Comparison of ENCODE assay signal across 8 mouse cellular contexts in the genomic region with DNA sequence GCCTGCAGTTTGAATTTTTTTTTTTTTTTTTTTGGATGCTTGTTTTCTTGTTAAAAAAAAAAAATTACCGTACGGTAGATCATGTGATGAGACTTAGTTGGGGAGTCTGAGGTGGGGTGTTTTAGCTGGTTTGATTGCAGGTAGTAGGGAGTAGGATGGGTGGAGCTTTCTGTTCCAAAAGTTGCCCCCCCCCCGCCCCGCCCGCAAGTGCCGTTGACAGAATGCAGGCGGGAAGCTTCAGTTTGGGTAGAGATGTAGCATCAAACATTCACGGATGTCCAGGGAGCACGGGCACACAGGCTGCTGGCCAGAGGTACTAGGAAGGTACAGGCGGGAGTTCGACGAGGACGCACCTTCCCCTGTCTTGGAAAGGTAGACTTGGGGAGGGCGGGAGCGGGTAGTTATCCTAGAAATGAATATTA. TPM values are rescaled to one million over a fixed set of nuclear protein-coding genes. Genes with fewer than 3 reads are reported as not detected.
DNase-seq lines count a peak whose midpoint lies in the region; ATAC-seq lines count a peak whose summit lies in the region.

No protein-coding gene starts in this region.

- ATAC-seq in embryonic facial prominence, embryonic 11.5 days (replicated peaks; ENCODE audit: insufficient number of reproducible peaks, low FRiP score, low TSS enrichment, low read depth) = peak; percentile 16; the same call in 1 of the 2 replicates
- ATAC-seq in limb, embryonic 12.5 days (ENCODE audit: insufficient number of reproducible peaks, insufficient read depth, low FRiP score, low TSS enrichment, low read depth) = peak; percentile 56
- peak; percentile 37 for ATAC-seq in midbrain, embryonic 15.5 days (replicated peaks)
- no peak for ATAC-seq in granulocyte monocyte progenitor cell, adult 5-6 weeks (replicated peaks; ENCODE audit: poor library complexity, severe bottlenecking)

- H3K36me3 ChIP-seq in embryonic facial prominence, embryonic 11.5 days (replicated peaks; ENCODE audit: control insufficient read depth, insufficient read depth, low read depth, low read length) = no peaks in the 10 kb centered on the region
- peaks cover 8% of the 10 kb centered on the region; the same call in 1 of the 2 replicates for H3K36me3 ChIP-seq in limb, embryonic 12.5 days
- no peaks in the 10 kb centered on the region for H3K36me3 ChIP-seq in midbrain, embryonic 15.5 days (replicated peaks)

- DNase-seq in ovary, postnatal 36 days (ENCODE audit: low spot score) = peak; percentile 34
- no peak for DNase-seq in ovary, postnatal 14 days (ENCODE audit: low spot score)
- DNase-seq in embryonic facial prominence, embryonic 11.5 days (ENCODE audit: low spot score) = no peak
- DNase-seq in heart, postnatal 4 days = peak; percentile 42
- DNase-seq in urinary bladder, postnatal 25 days (ENCODE audit: low spot score) = no peak

- H3K9ac ChIP-seq in embryonic facial prominence, embryonic 11.5 days (replicated peaks; ENCODE audit: low read length) = peak overlapping the region; percentile 55
- H3K9ac ChIP-seq in limb, embryonic 12.5 days (replicated peaks) = peak overlapping the region; percentile 61
- H3K9ac ChIP-seq in midbrain, embryonic 15.5 days = peak overlapping the region; percentile 50; the same call in 1 of the 2 replicates

- no peaks in the 10 kb centered on the region for H3K9me3 ChIP-seq in embryonic facial prominence, embryonic 11.5 days (replicated peaks; ENCODE audit: control insufficient read depth, low read length)
- no peaks in the 10 kb centered on the region for H3K9me3 ChIP-seq in limb, embryonic 12.5 days
- H3K9me3 ChIP-seq in midbrain, embryonic 15.5 days = no peaks in the 10 kb centered on the region

- no peaks in the 10 kb centered on the region for H3K27me3 ChIP-seq in embryonic facial prominence, embryonic 11.5 days (ENCODE audit: control insufficient read depth, insufficient read depth, low read length)
- no peaks in the 10 kb centered on the region for H3K27me3 ChIP-seq in limb, embryonic 12.5 days
- H3K27me3 ChIP-seq in midbrain, embryonic 15.5 days (replicated peaks) = no peaks in the 10 kb centered on the region

- peak overlapping the region; percentile 35 for H3K4me2 ChIP-seq in embryonic facial prominence, embryonic 11.5 days (ENCODE audit: low read depth, low read length)
- H3K4me2 ChIP-seq in limb, embryonic 12.5 days = peak overlapping the region; percentile 88
- peak overlapping the region; percentile 91 for H3K4me2 ChIP-seq in midbrain, embryonic 15.5 days

- no peaks in the 10 kb centered on the region for H3K4me1 ChIP-seq in embryonic facial prominence, embryonic 11.5 days (ENCODE audit: control insufficient read depth, insufficient read depth, low read length)
- H3K4me1 ChIP-seq in limb, embryonic 12.5 days (replicated peaks) = peaks cover 30% of the 10 kb centered on the region
- H3K4me1 ChIP-seq in midbrain, embryonic 15.5 days = peaks cover 25% of the 10 kb centered on the region

- WGBS in embryonic facial prominence, embryonic 11.5 days = under 1% methylated on average over 15 of the region's 15 CpGs
- under 1% methylated on average over 15 of the region's 15 CpGs for WGBS in limb, embryonic 12.5 days
- WGBS in midbrain, embryonic 15.5 days = under 1% methylated on average over 15 of the region's 15 CpGs

- peak overlapping the region; percentile 45 for H3K4me3 ChIP-seq in embryonic facial prominence, embryonic 11.5 days (ENCODE audit: low read depth, low read length)
- peak overlapping the region; percentile 56 for H3K4me3 ChIP-seq in limb, embryonic 12.5 days (replicated peaks)
- peak overlapping the region; percentile 75 for H3K4me3 ChIP-seq in midbrain, embryonic 15.5 days

- peak overlapping the region; percentile 98 for H3K27ac ChIP-seq in embryonic facial prominence, embryonic 11.5 days (replicated peaks; ENCODE audit: low read depth, low read length)
- peak overlapping the region; percentile 100 for H3K27ac ChIP-seq in limb, embryonic 12.5 days
- 0 out of 2 replicates have a peak overlapping the region, but pooled peaks have one; percentile 42 for H3K27ac ChIP-seq in midbrain, embryonic 15.5 days

RNA-seq across cellular contexts. Expression of a gene that starts 8.7 kb away (rescaled TPM):
- 18.7 and 21.2 TPM in 2 replicates for polyA plus RNA-seq in embryonic facial prominence, embryonic 11.5 days (2014; fragmentation: Nextera tagmentation; extraction: Ambion mirVana)
- total RNA-seq in heart, postnatal 4 days (2021) = 10 to 100 TPM; 46.1 to 47.7 TPM
- 18.5 and 18.8 TPM in 2 replicates for polyA plus RNA-seq in limb, embryonic 12.5 days (2016; fragmentation: Nextera tagmentation; extraction: Ambion mirVana)
- 24.4 and 25.3 TPM in 2 replicates for polyA plus RNA-seq in midbrain, embryonic 15.5 days (2015; fragmentation: Nextera tagmentation; extraction: Ambion mirVana)
- total RNA-seq in granulocyte monocyte progenitor cell, adult 5-6 weeks (2014; fragmentation: Nextera tagmentation) = 16.9 and 18.1 TPM in 2 replicates
- total RNA-seq in granulocyte monocyte progenitor cell, adult 5-6 weeks (2017) = 38.5 and 38.7 TPM in 2 replicates

RNA-seq across cellular contexts. Expression of a gene that starts 30.5 kb away (rescaled TPM):
- 13.2 and 19.2 TPM in 2 replicates for polyA plus RNA-seq in embryonic facial prominence, embryonic 11.5 days (2014; fragmentation: Nextera tagmentation; extraction: Ambion mirVana)
- 1 to 10 TPM; 6.3 to 6.6 TPM for total RNA-seq in heart, postnatal 4 days (2021)
- polyA plus RNA-seq in limb, embryonic 12.5 days (2016; fragmentation: Nextera tagmentation; extraction: Ambion mirVana) = 8.3 and 8.6 TPM in 2 replicates
- 40.1 and 44.0 TPM in 2 replicates for polyA plus RNA-seq in midbrain, embryonic 15.5 days (2015; fragmentation: Nextera tagmentation; extraction: Ambion mirVana)
- 14.1 and 16.7 TPM in 2 replicates for total RNA-seq in granulocyte monocyte progenitor cell, adult 5-6 weeks (2014; fragmentation: Nextera tagmentation)
- total RNA-seq in granulocyte monocyte progenitor cell, adult 5-6 weeks (2017) = 6.6 TPM in 2 replicates

RNA-seq across cellular contexts. Expression of a gene that starts 52.6 kb away (rescaled TPM):
- polyA plus RNA-seq in embryonic facial prominence, embryonic 11.5 days (2014; fragmentation: Nextera tagmentation; extraction: Ambion mirVana) = 3.6 and 4.1 TPM in 2 replicates
- total RNA-seq in heart, postnatal 4 days (2021) = 10 to 100 TPM; 29.5 to 36.8 TPM
- polyA plus RNA-seq in limb, embryonic 12.5 days (2016; fragmentation: Nextera tagmentation; extraction: Ambion mirVana) = 4.5 and 5.2 TPM in 2 replicates
- polyA plus RNA-seq in midbrain, embryonic 15.5 days (2015; fragmentation: Nextera tagmentation; extraction: Ambion mirVana) = 3.9 and 4.4 TPM in 2 replicates
- not detected in 2 replicates for total RNA-seq in granulocyte monocyte progenitor cell, adult 5-6 weeks (2014; fragmentation: Nextera tagmentation)
- not detected in 2 replicates for total RNA-seq in granulocyte monocyte progenitor cell, adult 5-6 weeks (2017)

Comparison
In these comparisons a context has a peak if more than half of its experiments do, and no peak if none do; other contexts are left out.
1. DNase-seq: peak in ovary, postnatal 36 days (single experiment) and heart, postnatal 4 days (single experiment); none in ovary, postnatal 14 days (single experiment), embryonic facial prominence, embryonic 11.5 days (single experiment) and urinary bladder, postnatal 25 days (single experiment).
2. H3K27ac ChIP-seq: peak in every context shown above with its lines; median percentile 100 in limb, embryonic 12.5 days; 98 in embryonic facial prominence, embryonic 11.5 days; 42 in midbrain, embryonic 15.5 days.
3. H3K4me2 ChIP-seq: peak in every context shown above with its lines; median percentile 91 in midbrain, embryonic 15.5 days; 88 in limb, embryonic 12.5 days; 35 in embryonic facial prominence, embryonic 11.5 days.
4. Peak in every context shown above with its lines, with median percentiles within 50 percentile points of each other: H3K4me3 ChIP-seq and H3K9ac ChIP-seq.